Mouse (Mus musculus): ENCODE data around the gene Olfr267.

DNA sequence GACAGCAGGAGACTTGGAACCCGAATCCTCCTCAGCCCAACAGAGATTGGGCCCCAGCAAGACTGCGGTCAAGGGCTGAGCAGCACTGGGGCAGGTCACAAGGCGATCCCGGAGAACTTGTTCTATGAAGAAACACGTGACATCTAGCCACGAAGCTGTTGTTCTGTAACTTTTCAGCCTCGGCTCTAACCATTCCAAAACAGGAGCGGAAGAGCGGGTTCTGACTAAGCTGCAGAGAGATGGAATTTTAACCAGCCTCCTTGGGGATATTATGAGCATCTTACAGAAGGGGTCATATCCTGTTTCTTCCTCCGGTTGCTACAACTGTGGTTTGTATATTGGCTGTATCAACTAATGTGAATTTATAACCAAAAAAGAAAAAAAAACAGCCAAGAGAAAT lies 38.4 kb downstream of the Olfr267 start:
- TF ChIP-seq CTCF (IDR thresholded peaks at IDR 0.05; ENCODE audit: extremely low read depth, insufficient read length, insufficient replicate concordance, low read depth, low read length): no peak
- no peak for TF ChIP-seq POLR2A (IDR thresholded peaks at IDR 0.05; ENCODE audit: low read depth, low read length)
